In genomic region chr3:105392611-105393514, GRCm38 (mm10) we compare ENCODE assay signal across 7 mouse cellular contexts. TPM values are rescaled to one million over a fixed set of nuclear protein-coding genes. Genes with fewer than 3 reads are reported as not detected.
DNase-seq lines count a peak whose midpoint lies in the region; ATAC-seq and TF ChIP-seq lines count a peak whose summit lies in the region.

No protein-coding gene starts in this region.

- TF ChIP-seq EP300 in liver, postnatal 0 days (IDR thresholded peaks at IDR 0.05; ENCODE audit: low read depth), result no peak

- no peaks in the 10 kb centered on the region for H3K9me3 ChIP-seq in heart, embryonic 13.5 days
- H3K9me3 ChIP-seq in liver, postnatal 0 days (ENCODE audit: low read length), result no peaks in the 10 kb centered on the region

- no peaks in the 10 kb centered on the region for H3K27me3 ChIP-seq in heart, embryonic 13.5 days (replicated peaks)
- H3K27me3 ChIP-seq in liver, postnatal 0 days (ENCODE audit: insufficient read depth, low read length), result no peaks in the 10 kb centered on the region

- no peak; the same call in 1 of the 2 replicates for ATAC-seq in heart, embryonic 13.5 days (ENCODE audit: extremely low read depth, insufficient number of reproducible peaks, low FRiP score, low TSS enrichment)
- ATAC-seq in liver, postnatal 0 days, result no peak

- TF ChIP-seq CTCF in liver, postnatal 0 days (IDR thresholded peaks at IDR 0.05; ENCODE audit: low read depth), result no peak

- WGBS in heart, embryonic 13.5 days, result 39% methylated on average over 8 of the region's 8 CpGs
- WGBS in liver, postnatal 0 days (ENCODE audit: insufficient replicate concordance), result 47% methylated on average over 8 of the region's 8 CpGs

- no peaks in the 10 kb centered on the region for H3K36me3 ChIP-seq in heart, embryonic 13.5 days
- no peaks in the 10 kb centered on the region for H3K36me3 ChIP-seq in liver, postnatal 0 days (replicated peaks; ENCODE audit: insufficient read depth, low read length)

- peaks cover 27% of the 10 kb centered on the region for H3K4me1 ChIP-seq in heart, embryonic 13.5 days
- H3K4me1 ChIP-seq in liver, postnatal 0 days (ENCODE audit: insufficient read depth), result no peaks in the 10 kb centered on the region

- H3K27ac ChIP-seq in heart, embryonic 13.5 days (replicated peaks), result peak overlapping the region; percentile 68
- H3K27ac ChIP-seq in liver, postnatal 0 days (ENCODE audit: low read depth), result no peak overlapping the region

- DNase-seq in right cerebral cortex, postnatal 36 days (ENCODE audit: low spot score in 2 of 2), result peak; percentile 12 to 15
- DNase-seq in right cerebral cortex, adult 2 months (ENCODE audit: low spot score in 2 of 2), result no peak
- peak; percentile 54 for DNase-seq in cerebellum, adult 11-12 months
- DNase-seq in liver, postnatal 0 days, result peak; percentile 20
- DNase-seq in retina, postnatal 1 day, result peak; percentile 85
- no peak for DNase-seq in thymus, postnatal 25 days

- no peak overlapping the region for H3K9ac ChIP-seq in heart, embryonic 13.5 days
- no peak overlapping the region for H3K9ac ChIP-seq in liver, postnatal 0 days (replicated peaks)

- no peak overlapping the region for H3K4me3 ChIP-seq in heart, embryonic 13.5 days
- H3K4me3 ChIP-seq in liver, postnatal 0 days (ENCODE audit: low read depth, low read length), result no peak overlapping the region

- no peak overlapping the region for H3K4me2 ChIP-seq in heart, embryonic 13.5 days
- no peak overlapping the region for H3K4me2 ChIP-seq in liver, postnatal 0 days (ENCODE audit: low read depth, low read length)

RNA-seq across cellular contexts. Expression of gene Kcnd3, which starts 59.3 kb away (rescaled TPM):
- polyA plus RNA-seq in heart, embryonic 13.5 days (2015; fragmentation: Nextera tagmentation; extraction: Ambion mirVana), result 0.67 and 0.74 TPM in 2 replicates
- 0.02 and 0.05 TPM in 2 replicates for polyA plus RNA-seq in liver, postnatal 0 days (2015; fragmentation: Nextera tagmentation; extraction: Ambion mirVana)

Comparison
In these comparisons a context has a peak if more than half of its experiments do, and no peak if none do; other contexts are left out.
1. DNase-seq: peak in right cerebral cortex, postnatal 36 days (2 of 2), cerebellum, adult 11-12 months (single experiment), liver, postnatal 0 days (single experiment) and retina, postnatal 1 day (single experiment); none in right cerebral cortex, adult 2 months (0 of 2) and thymus, postnatal 25 days (single experiment).